Mouse (Mus musculus): ENCODE results near the gene Ttc17. TPM values are rescaled to one million over a fixed set of nuclear protein-coding genes. Genes with fewer than 3 reads are reported as not detected.

Gene Ttc17
- 4.1 and 4.2 TPM in 2 replicates for polyA plus RNA-seq (2012; rRNA removed)

GRCm38 (mm10) chr2:94406083-94406957, at the start of gene Ttc17:
TSS of gene Ttc17 (minus strand) at chr2:94406689.

Other genes with a start within 250 kb of the Ttc17 start
- gene Hsd17b12, start 248.7 kb downstream of the Ttc17 start, polyA plus RNA-seq (2012; rRNA removed) = 33.9 and 36.5 TPM in 2 replicates
- gene Api5, start 31.4 kb upstream of the Ttc17 start, polyA plus RNA-seq (2012; rRNA removed) = 28.9 and 35.5 TPM in 2 replicates

All from liver, embryonic 14 days (tissue).